Mouse (Mus musculus) cerebellum, adult 2 months (tissue): Measurements from ENCODE around the gene Itga11.

Source experiments
- CTCF ChIP-seq: fragments of 200-500 bp; IDR thresholded peaks from 2 replicates; pipeline ENCODE4 v1.5.1; 2011; ENCODE audit warnings: low read depth, mild to moderate bottlenecking, control low read depth, low read length, moderate library complexity, borderline replicate concordance; ENCODE audit not compliant: insufficient read depth
- POLR2A ChIP-seq: fragments of 200-500 bp; IDR thresholded peaks from 2 replicates; pipeline ENCODE4 v1.6.1; 2011; ENCODE audit warnings: low read length, control low read depth, borderline replicate concordance; ENCODE audit not compliant: insufficient read depth

GRCm38 (mm10) chr9:62778721-62779120 is 101.1 kb downstream of the Itga11 start:
- no peak for TF ChIP-seq POLR2A
- TF ChIP-seq CTCF = no peak
